Mouse (Mus musculus) monocyte, adult 59 days (primary cell): ENCODE data around the gene Gemin7. TPM values are rescaled to one million over a fixed set of nuclear protein-coding genes. Genes with fewer than 3 reads are reported as not detected.

Experiments
- total RNA-seq, 2 experiments: library from RNA; stranded (reverse); gene quantifications; one replicate each; pipeline ENCODE4 v1.2.4; 2023

The Gemin7 gene
- total RNA-seq = 10 to 100 TPM; 76.3 to 80.3 TPM

DNA sequence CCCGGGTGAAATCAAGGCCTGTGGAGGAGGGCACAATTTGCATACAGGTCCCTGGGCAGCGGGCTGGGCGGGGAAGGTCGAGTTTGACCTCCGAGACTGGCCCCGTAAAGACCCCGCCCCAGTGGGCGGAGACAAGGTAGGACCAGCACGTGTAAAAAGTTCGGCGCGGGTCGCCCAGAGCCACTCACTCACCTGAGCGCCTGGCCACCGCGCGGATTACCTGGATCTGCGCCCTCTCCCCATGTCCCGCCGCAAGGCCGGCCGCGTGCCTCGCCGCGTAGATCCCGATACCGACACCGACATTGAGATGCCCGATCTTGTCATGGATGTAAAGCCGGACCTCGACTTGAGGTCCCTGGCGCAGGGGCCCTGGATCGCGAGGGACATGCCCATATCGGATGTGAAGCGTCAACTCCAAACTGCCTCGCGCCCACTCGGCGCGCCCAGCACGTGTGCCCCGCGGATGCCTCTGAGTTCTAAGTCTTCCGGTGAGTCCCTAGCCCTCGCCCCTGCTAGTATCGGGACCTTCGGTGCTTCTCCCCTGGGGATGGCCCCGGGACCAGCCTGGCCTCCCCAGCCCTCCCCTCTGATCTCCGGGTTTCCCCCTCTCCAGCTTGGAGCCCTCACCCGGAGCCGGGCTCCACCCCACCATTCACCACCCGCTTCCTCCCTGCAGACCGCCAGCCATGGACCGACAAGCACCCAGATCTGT lies at the start of gene Gemin7, which contains the start of gene Zfp296:
Gene Gemin7 (minus strand): TSS at position 455 of the 712 bp plus-strand sequence.
Gene Zfp296 (plus strand): TSS at position 147 of the 712 bp plus-strand sequence.

DNA sequence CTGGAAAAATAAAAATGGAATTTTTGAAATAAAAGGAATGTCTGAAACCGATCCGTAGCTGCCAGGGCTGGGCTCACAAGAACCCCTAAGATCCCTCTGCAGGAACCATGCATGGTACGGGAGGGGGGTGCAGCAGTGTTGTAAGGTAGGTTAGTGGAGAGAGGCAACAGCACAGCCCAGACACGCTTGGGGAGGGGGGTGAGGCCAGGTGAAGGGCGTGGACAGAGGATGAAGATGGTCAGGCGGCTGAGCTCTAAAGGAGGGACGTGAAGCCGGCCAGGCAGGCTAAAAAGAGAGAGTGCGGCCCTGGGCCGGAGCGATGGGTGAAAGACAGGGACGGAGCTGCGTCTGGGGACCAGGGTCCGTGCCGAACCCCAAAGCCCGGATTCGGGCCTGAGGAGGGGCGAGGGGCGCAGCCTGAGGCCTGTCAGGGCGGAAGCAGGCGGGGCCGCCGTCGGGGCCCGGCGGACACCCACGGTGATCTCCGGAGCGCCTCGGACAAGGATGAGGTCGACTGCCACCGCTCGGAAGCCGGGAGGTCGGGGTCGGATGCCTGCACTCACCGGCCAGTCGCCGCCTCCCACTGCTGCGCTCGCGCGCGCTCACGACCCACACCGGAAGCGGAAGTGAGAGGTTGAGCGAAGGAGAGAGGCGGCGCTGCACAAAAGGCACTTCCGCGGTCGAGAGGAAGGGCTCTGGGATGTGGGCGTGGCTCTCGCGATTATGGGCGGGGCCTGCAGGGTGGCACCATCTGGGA lies 26.6 kb upstream of the Gemin7 start, which contains the start of gene Clasrp:
Gene Clasrp (minus strand): TSS at position 638 of the 757 bp plus-strand sequence.

DNA sequence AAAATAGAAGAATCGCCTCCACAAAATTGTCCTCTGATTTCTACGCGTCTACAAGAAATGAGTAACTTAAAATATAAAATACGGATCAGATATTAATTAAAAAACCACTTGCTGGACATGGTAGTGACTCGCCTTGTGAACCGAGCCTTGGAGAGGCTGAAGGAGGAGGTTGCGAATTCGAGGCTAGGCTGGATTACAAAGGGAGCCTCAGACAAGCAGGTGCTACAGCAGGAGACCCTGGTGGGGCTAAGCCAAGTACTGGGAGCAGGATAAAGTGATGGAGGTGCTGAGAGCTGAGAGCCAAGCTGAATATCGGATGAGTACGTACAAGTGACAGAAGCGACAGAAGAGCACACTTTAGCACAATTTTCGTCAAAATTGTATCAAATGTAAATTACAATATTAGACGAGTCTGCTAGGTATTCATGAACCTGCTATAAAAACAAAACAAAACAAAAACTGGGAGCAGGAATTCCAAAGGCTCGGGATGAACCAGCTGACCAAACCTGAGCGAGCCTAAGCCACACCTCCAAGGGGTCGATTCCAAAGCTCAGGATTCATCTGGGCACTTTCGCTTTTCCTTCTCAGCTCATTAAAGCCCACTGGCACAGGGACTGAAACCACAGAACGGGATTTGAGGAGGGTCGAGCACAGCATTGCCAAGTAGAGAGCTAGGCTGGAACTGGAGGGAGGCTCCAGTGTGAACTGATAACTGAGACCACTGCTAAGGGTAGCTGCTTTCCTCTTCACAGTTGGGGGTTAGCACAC lies 14.6 kb downstream of the Gemin7 start, which contains the start of gene Ppp1r37:
Gene Ppp1r37 (minus strand): TSS at position 434 of the 768 bp plus-strand sequence.

DNA sequence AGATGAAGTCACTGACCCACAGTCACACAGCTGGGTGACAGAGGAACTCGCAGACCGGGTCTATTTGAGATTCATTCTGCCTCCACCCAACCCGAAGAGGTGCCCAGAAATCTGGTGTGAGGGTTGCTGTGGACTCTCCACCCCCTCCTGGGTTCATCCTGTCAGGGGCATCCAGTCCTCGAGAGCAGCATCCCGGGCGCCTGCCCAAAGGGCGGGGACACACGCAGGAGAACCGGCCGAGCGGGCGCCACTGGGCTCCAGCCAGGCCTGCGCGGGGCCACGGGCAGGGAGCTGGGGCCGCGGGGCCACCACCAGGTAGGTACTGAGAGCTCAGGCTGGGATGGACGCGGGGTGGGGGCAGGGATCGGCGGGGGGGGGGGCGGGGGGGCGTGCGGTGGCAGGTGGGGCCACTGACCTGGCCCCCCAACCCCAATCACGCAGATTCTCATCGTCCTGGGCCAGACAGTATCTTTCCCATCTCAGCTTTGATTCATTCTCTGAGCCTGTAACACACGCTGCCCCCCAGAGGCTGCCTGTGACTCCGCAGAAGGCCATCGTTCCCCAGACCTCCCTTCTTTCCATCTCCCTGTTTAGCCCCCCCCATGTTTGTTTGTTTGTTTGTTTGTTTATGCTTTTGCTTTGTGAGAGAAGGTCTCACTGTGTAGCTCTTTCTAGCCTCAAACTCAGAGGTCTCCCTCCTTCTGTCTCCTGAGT lies 59.6 kb downstream of the Gemin7 start, which contains the start of gene Nkpd1:
Gene Nkpd1 (plus strand): TSS at position 187 of the 714 bp plus-strand sequence.

Other genes with a start within 250 kb of the Gemin7 start
- 10 to 100 TPM; 29.1 to 29.3 TPM for gene Ercc1, start 232.8 kb downstream of the Gemin7 start, total RNA-seq
- gene Cd3eap, start 218.1 kb downstream of the Gemin7 start, total RNA-seq = 1 to 10 TPM; 7.0 to 8.7 TPM
- gene Ppp1r13l, start 217.8 kb downstream of the Gemin7 start, total RNA-seq = 1 to 10 TPM; 1.3 to 4.3 TPM
- 10 to 100 TPM; 35.0 to 35.5 TPM for gene Ercc2, start 195.6 kb downstream of the Gemin7 start, total RNA-seq
- gene Klc3, start 173.5 kb downstream of the Gemin7 start, total RNA-seq = not detected
- 1 to 10 TPM; 2.7 to 3.1 TPM for gene Ckm, start 172.8 kb downstream of the Gemin7 start, total RNA-seq
- 10 to 100 TPM; 32.6 to 34.3 TPM for gene Mark4, start 118.8 kb downstream of the Gemin7 start, total RNA-seq
- under 1 TPM; 0.89 to 0.94 TPM for gene Exoc3l2, start 114.3 kb downstream of the Gemin7 start, total RNA-seq
- 10 to 100 TPM in 1 of 2 experiments, 1 to 10 TPM in 1; 8.6 to 11.2 TPM for gene Bloc1s3, start 69.2 kb downstream of the Gemin7 start, total RNA-seq
- 10 to 100 TPM; 34.4 to 45.3 TPM for gene Trappc6a, start 69.2 kb downstream of the Gemin7 start, total RNA-seq
- gene Nkpd1, start 59.8 kb downstream of the Gemin7 start, total RNA-seq = under 1 TPM in 1 of 2 experiments, not detected in 1; 0.26 TPM
- 10 to 100 TPM; 45.7 to 48.4 TPM for gene Ppp1r37, start 14.5 kb downstream of the Gemin7 start, total RNA-seq
- 1 to 10 TPM; 6.2 to 6.8 TPM for gene Zfp296, start 308 bp downstream of the Gemin7 start, total RNA-seq
- gene Clasrp, start 26.9 kb upstream of the Gemin7 start, total RNA-seq = 10 to 100 TPM; 60.6 to 62.7 TPM
- gene Relb, start 51.8 kb upstream of the Gemin7 start, total RNA-seq = 10 to 100 TPM; 73.1 to 82.8 TPM
- gene Clptm1, start 87.4 kb upstream of the Gemin7 start, total RNA-seq = 10 to 100 TPM; 73.1 to 81.8 TPM
- 100 to 1,000 TPM; 138 to 244 TPM for gene Apoc2, start 100.3 kb upstream of the Gemin7 start, total RNA-seq
- not detected for gene Gm44805, start 103.8 kb upstream of the Gemin7 start, total RNA-seq
- gene Apoc4, start 103.9 kb upstream of the Gemin7 start, total RNA-seq = not detected
- gene Apoc1, start 115.1 kb upstream of the Gemin7 start, total RNA-seq = 10 to 100 TPM; 79.5 to 84.6 TPM
- gene Apoe, start 121.6 kb upstream of the Gemin7 start, total RNA-seq = 1,000 to 10,000 TPM; 1,850 to 1,922 TPM
- 10 to 100 TPM; 31.1 to 33.4 TPM for gene Tomm40, start 137.8 kb upstream of the Gemin7 start, total RNA-seq
- 1 to 10 TPM in 1 of 2 experiments, under 1 TPM in 1; 0.91 to 2.5 TPM for gene Nectin2, start 172.9 kb upstream of the Gemin7 start, total RNA-seq
- under 1 TPM; 0.76 to 0.97 TPM for gene Bcam, start 193.4 kb upstream of the Gemin7 start, total RNA-seq
- not detected for gene Cblc, start 219.2 kb upstream of the Gemin7 start, total RNA-seq
- 10 to 100 TPM; 71.7 to 91.9 TPM for gene Bcl3, start 245.2 kb upstream of the Gemin7 start, total RNA-seq